Mouse (Mus musculus) neural tube, embryonic 13.5 days (tissue): ENCODE data around the gene Vmn1r95. TPM values are rescaled to one million over a fixed set of nuclear protein-coding genes. Genes with fewer than 3 reads are reported as not detected.
"Not testable (repeated sequence)": the region's sequence is repeated elsewhere in the genome, so short reads cannot be mapped to it uniquely, and the experiment has no call there.

ENCODE experiments used
- ATAC-seq: fragments of 200-750 bp; cut with Nextera tagmentation; 2 replicates; pipeline ENCODE4 v1.8.0; 2017; ENCODE audit warnings: low read depth, mild to moderate bottlenecking, moderate TSS enrichment, moderate library complexity
- H3K27ac ChIP-seq: fragments of 300-500 bp; sonication (generic); replicated peaks from 2 replicates; pipeline ENCODE4 v1.5.1; 2015; ENCODE audit warnings: moderate library complexity, mild to moderate bottlenecking, inconsistent platforms
- H3K27me3 ChIP-seq: fragments of 300-500 bp; sonication (generic); 2 replicates; pipeline ENCODE4 v1.6.1; 2015; ENCODE audit warnings: mild to moderate bottlenecking, inconsistent platforms
- H3K36me3 ChIP-seq: fragments of 300-500 bp; sonication (generic); 2 replicates; pipeline ENCODE4 v1.6.1; 2015; ENCODE audit warnings: mild to moderate bottlenecking, inconsistent platforms
- H3K4me1 ChIP-seq: fragments of 300-500 bp; sonication (generic); replicated peaks from 2 replicates; pipeline ENCODE4 v1.6.1; 2015; ENCODE audit warnings: inconsistent platforms
- H3K4me2 ChIP-seq: fragments of 300-500 bp; sonication (generic); 2 replicates; pipeline ENCODE4 v1.6.1; 2015; ENCODE audit warnings: inconsistent platforms, mild to moderate bottlenecking, moderate library complexity
- H3K4me3 ChIP-seq: fragments of 300-500 bp; sonication (generic); 2 replicates; pipeline ENCODE4 v1.5.1; 2015; ENCODE audit warnings: mild to moderate bottlenecking, inconsistent platforms
- H3K9ac ChIP-seq: fragments of 300-500 bp; sonication (generic); 2 replicates; pipeline ENCODE4 v1.6.1; 2015; ENCODE audit warnings: moderate library complexity, mild to moderate bottlenecking, inconsistent platforms
- H3K9me3 ChIP-seq: fragments of 300-500 bp; sonication (generic); 2 replicates; pipeline ENCODE4 v1.6.1; 2016; ENCODE audit warnings: inconsistent platforms
- WGBS: fragments of 180-500 bp; shearing (Covaris S2); methylation state at CpG from one replicate; pipeline ENCODE4 v1.1.7; 2015; 5-methylcytosine and 5-hydroxymethylcytosine counted together
- polyA plus RNA-seq: library from polyadenylated mRNA; unstranded; fragments of >200 nt; fragmentation: Nextera tagmentation; extraction: Ambion mirVana; gene quantifications from 2 replicates; pipeline ENCODE4 v1.2.1, GENCODE M21; 2015

Vmn1r95 gene
- polyA plus RNA-seq, result not detected in 2 replicates

DNA sequence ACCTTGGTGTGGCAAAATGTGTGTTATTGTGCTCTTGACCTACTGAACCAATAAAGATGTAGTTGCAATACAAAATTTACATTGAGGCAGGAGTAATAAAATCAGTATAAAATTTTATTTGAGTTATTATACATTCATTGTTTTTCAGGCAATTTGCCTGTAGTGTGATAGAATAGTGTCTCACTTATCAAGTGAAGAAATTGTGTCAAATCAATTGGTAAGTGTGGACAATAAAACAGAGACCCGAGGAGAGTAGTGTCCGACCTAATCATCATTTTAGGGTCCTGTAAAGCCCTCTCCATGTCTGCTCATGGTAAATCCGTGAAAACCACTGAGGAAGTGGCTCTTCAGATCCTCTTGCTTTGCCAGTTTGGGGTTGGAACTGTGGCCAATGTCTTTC is at the start of gene Vmn1r95:
Gene Vmn1r95 (plus strand): TSS at position 301 of the 400 bp plus-strand sequence.
- not testable (repeated sequence) for H3K4me1 ChIP-seq, H3K9me3 ChIP-seq, ATAC-seq, H3K9ac ChIP-seq, H3K27me3 ChIP-seq, H3K36me3 ChIP-seq, H3K27ac ChIP-seq, H3K4me2 ChIP-seq, H3K4me3 ChIP-seq
- WGBS, result no CpG with 5 or more reads among the region's 3 CpGs

DNA sequence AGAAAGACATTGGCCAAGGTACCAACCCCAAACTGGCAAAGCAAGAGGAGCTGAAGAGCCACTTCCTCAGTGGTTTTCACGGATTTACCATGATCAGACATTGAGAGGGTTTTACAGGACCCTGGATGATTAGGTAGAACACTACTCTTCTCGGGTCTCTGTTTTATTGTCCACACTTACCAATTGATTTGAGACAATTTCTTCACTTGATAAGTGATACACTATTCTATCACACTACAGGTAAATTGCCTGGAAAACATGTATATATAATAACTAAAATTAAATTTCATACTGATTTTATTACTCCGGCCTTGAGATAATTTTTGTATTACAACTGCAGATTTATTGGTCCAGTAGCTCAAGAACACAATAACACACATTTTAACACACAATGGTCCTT is 25.2 kb upstream of the Vmn1r95 start, which contains the start of gene Vmn1r94:
Gene Vmn1r94 (minus strand): TSS at position 101 of the 400 bp plus-strand sequence.
- not testable (repeated sequence) for ATAC-seq

DNA sequence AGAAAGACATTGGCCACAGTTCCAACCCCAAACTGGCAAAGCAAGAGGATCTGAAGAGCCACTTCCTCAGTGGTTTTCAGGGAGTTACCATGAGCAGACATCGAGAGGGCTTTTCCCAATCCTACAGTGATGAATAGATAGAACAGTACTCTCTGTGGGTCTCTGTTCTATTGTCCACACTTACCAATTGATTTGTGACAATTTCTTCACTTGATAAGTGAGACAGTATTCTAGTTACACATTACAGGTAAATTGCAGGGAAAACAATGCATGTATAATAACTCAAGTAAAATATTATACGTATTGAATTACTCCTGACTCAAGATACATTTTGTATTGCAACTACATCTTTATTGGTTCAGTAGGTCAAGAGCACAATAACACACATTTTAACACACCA is 12.0 kb downstream of the Vmn1r95 start, which contains the start of gene Gm6164:
Gene Gm6164 (minus strand): TSS at position 101 of the 400 bp plus-strand sequence.
- not testable (repeated sequence) for H3K27ac ChIP-seq, H3K9me3 ChIP-seq, H3K4me3 ChIP-seq, ATAC-seq, H3K27me3 ChIP-seq, H3K36me3 ChIP-seq, H3K9ac ChIP-seq, H3K4me1 ChIP-seq, H3K4me2 ChIP-seq
- no CpG with 5 or more reads among the region's 2 CpGs for WGBS

More for the DNA sequence above, 25.2 kb upstream of the Vmn1r95 start, which contains the start of gene Vmn1r94:
- WGBS, result no CpG with 5 or more reads among the region's 3 CpGs
- H3K4me2 ChIP-seq, H3K36me3 ChIP-seq, H3K27ac ChIP-seq, H3K9ac ChIP-seq, H3K9me3 ChIP-seq, H3K4me1 ChIP-seq, H3K27me3 ChIP-seq, H3K4me3 ChIP-seq: not testable (repeated sequence)

DNA sequence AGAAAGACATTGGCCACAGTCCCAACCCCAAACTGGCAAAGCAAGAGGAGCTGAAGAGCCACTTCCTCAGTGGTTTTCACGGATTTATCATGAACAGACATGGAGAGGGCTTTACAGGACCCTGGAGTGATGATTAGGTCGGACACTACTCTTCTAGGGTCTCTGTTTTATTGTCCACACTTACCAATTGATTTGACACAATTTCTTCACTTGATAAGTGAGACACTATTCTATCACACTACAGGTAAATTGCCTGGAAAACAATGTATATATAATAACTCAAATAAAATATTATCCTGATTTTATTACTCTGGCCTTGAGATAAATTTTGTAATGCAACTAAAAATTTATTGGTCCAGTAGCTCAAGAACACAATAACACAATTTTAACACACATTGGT is 40.2 kb downstream of the Vmn1r95 start, which contains the start of gene Gm4498:
Gene Gm4498 (minus strand): TSS at position 101 of the 400 bp plus-strand sequence.
- not testable (repeated sequence) for H3K27ac ChIP-seq, H3K9ac ChIP-seq, H3K4me1 ChIP-seq, ATAC-seq, H3K36me3 ChIP-seq, H3K4me3 ChIP-seq, H3K4me2 ChIP-seq, H3K27me3 ChIP-seq, H3K9me3 ChIP-seq
- no CpG with 5 or more reads among the region's 2 CpGs for WGBS

Other genes starting within 250 kb of the Vmn1r95 start
- not detected in 2 replicates for gene Igsf23, start 243.0 kb upstream of the Vmn1r95 start, polyA plus RNA-seq
- not detected in 2 replicates for gene Ceacam20, start 228.3 kb upstream of the Vmn1r95 start, polyA plus RNA-seq
- gene Nlrp9b, start 202.2 kb upstream of the Vmn1r95 start, polyA plus RNA-seq, result not detected in 2 replicates
- gene Vmn1r91, start 94.0 kb upstream of the Vmn1r95 start, polyA plus RNA-seq, result not detected in 2 replicates
- gene Gm16442, start 71.1 kb upstream of the Vmn1r95 start, polyA plus RNA-seq, result not detected in 2 replicates
- gene Vmn1r93, start 54.6 kb upstream of the Vmn1r95 start, polyA plus RNA-seq, result not detected in 2 replicates
- gene Vmn1r94, start 25.3 kb upstream of the Vmn1r95 start, polyA plus RNA-seq, result not detected in 2 replicates
- gene Gm6164, start 11.9 kb downstream of the Vmn1r95 start, polyA plus RNA-seq, result not detected in 2 replicates
- gene Gm4498, start 40.1 kb downstream of the Vmn1r95 start, polyA plus RNA-seq, result not detected in 2 replicates
- not detected in 2 replicates for gene Gm5890, start 69.1 kb downstream of the Vmn1r95 start, polyA plus RNA-seq
- not detected in 2 replicates for gene Gm4133, start 140.4 kb downstream of the Vmn1r95 start, polyA plus RNA-seq
- gene Gm5728, start 181.7 kb downstream of the Vmn1r95 start, polyA plus RNA-seq, result not detected in 2 replicates
- gene Vmn1r100, start 224.2 kb downstream of the Vmn1r95 start, polyA plus RNA-seq, result not detected in 2 replicates
- gene Vmn1r101, start 248.9 kb downstream of the Vmn1r95 start, polyA plus RNA-seq, result not detected in 2 replicates